Mouse (Mus musculus) liver, embryonic 14.5 days (tissue): Measurements from ENCODE around the gene Pcnx2. TPM values are rescaled to one million over a fixed set of nuclear protein-coding genes. Genes with fewer than 3 reads are reported as not detected.

ENCODE experiments used
- ATAC-seq: fragments of 200-750 bp; cut with Nextera tagmentation; 2 replicates; pipeline ENCODE4 v1.8.0; 2017; ENCODE audit warnings: moderate number of reproducible peaks, mild to moderate bottlenecking, moderate library complexity; ENCODE audit not compliant: insufficient read depth
- DNase-seq, 3 experiments: peaks; one replicate each; pipeline ENCODE4 v3.0.0-alpha.2; 2012 to 2013; ENCODE audit warnings: low read depth in 3 of 3, low spot score in 3 of 3
- H3K27ac ChIP-seq: fragments of 300-500 bp; sonication (generic); 2 replicates; pipeline ENCODE4 v1.5.1; 2014; ENCODE audit warnings: moderate library complexity, mild to moderate bottlenecking, control low read depth, inconsistent platforms
- H3K27me3 ChIP-seq: fragments of 300-500 bp; sonication (generic); 2 replicates; pipeline ENCODE4 v1.6.1; 2014; ENCODE audit warnings: mild to moderate bottlenecking, low read length, moderate library complexity; ENCODE audit not compliant: control insufficient read depth, insufficient read depth
- H3K36me3 ChIP-seq: fragments of 300-500 bp; sonication (generic); replicated peaks from 2 replicates; pipeline ENCODE4 v1.6.1; 2014; ENCODE audit warnings: low read depth; ENCODE audit not compliant: control insufficient read depth, insufficient read depth
- H3K4me1 ChIP-seq, 2 experiments: fragments of 200-500 bp in 1 of 2; fragments of 300-500 bp in 1 of 2; sonication (generic) in 1 of 2; replicated peaks; 2 replicates each; pipeline ENCODE4 v1.6.1; 2012 to 2014; ENCODE audit warnings: antibody characterized with exemption in 1 of 2, inconsistent platforms in 1 of 2, low read length in 1 of 2; ENCODE audit not compliant: control insufficient read depth in 2 of 2, insufficient read depth in 2 of 2
- H3K4me2 ChIP-seq: fragments of 300-500 bp; sonication (generic); 2 replicates; pipeline ENCODE4 v1.6.1; 2014; ENCODE audit warnings: low read depth, mild to moderate bottlenecking, control low read depth, moderate library complexity
- H3K4me3 ChIP-seq, 2 experiments: fragments of 200-500 bp in 1 of 2; fragments of 300-500 bp in 1 of 2; sonication (generic) in 1 of 2; 2 replicates each; pipeline ENCODE4 v1.5.1; 2012 to 2014; ENCODE audit warnings: low read depth in 2 of 2, low read length in 2 of 2, mild to moderate bottlenecking in 2 of 2, control low read depth in 1 of 2, inconsistent platforms in 1 of 2, moderate library complexity in 1 of 2; ENCODE audit not compliant: insufficient read depth in 1 of 2
- H3K9ac ChIP-seq: fragments of 300-500 bp; sonication (generic); replicated peaks from 2 replicates; pipeline ENCODE4 v1.6.1; 2014; ENCODE audit warnings: mild to moderate bottlenecking, control low read depth, moderate library complexity
- H3K9me3 ChIP-seq: fragments of 300-500 bp; sonication (generic); 2 replicates; pipeline ENCODE4 v1.6.1; 2016; ENCODE audit warnings: low read length, mixed read lengths; ENCODE audit not compliant: control insufficient read depth
- CTCF ChIP-seq: IDR thresholded peaks from 2 replicates; pipeline ENCODE4 v1.5.1; 2016; ENCODE audit warnings: antibody characterized with exemption, low read depth, control low read depth
- EP300 ChIP-seq: IDR thresholded peaks from 2 replicates; pipeline ENCODE4 v1.6.1; 2016; ENCODE audit warnings: antibody characterized with exemption, low read depth
- WGBS: fragments of 180-500 bp; shearing (Covaris S2); extraction: QIAGEN DNeasy Blood & Tissue Kit; methylation state at CpG from one replicate; pipeline ENCODE4 v1.1.7; 2014; ENCODE audit not compliant: insufficient replicate concordance; 5-methylcytosine and 5-hydroxymethylcytosine counted together
- polyA plus RNA-seq, 2 experiments: library from polyadenylated mRNA; depleted of rRNA in 1 of 2; stranded (reverse) in 1 of 2; unstranded in 1 of 2; fragments of >200 nt; fragmentation: Nextera tagmentation in 1 of 2; extraction: Ambion mirVana in 1 of 2; gene quantifications; 2 replicates each; pipeline versions ENCODE4 v1.2.1 to v1.2.3; 2012 to 2014

Gene Pcnx2
- polyA plus RNA-seq, 2 experiments = 0.19 TPM; not detected in 1

- ATAC-seq = peak; percentile 28; the same call in 1 of the 2 replicates
- Histone ChIP-seq H3K36me3 (no peaks in the 10 kb centered on the region), H3K4me3 (no peak overlapping the region), H3K9ac (no peak overlapping the region), H3K27ac (no peak overlapping the region), H3K9me3 (no peaks in the 10 kb centered on the region), H3K4me1 (no peaks in the 10 kb centered on the region), H3K27me3 (no peaks in the 10 kb centered on the region), H3K4me2 (no peak overlapping the region)
- no peak for TF ChIP-seq CTCF
- TF ChIP-seq EP300 = no peak
- WGBS = 59% methylated on average over 11 of the region's 11 CpGs
- no peak for DNase-seq
Measured at GRCm38 (mm10) chr8:125930276-125931046, 32.3 kb upstream of the Pcnx2 start.

- Histone ChIP-seq H3K4me1 (no peaks in the 10 kb centered on the region), H3K27ac (no peak overlapping the region), H3K9ac (no peak overlapping the region), H3K4me3 (no peak overlapping the region), H3K4me2 (no peak overlapping the region), H3K27me3 (no peaks in the 10 kb centered on the region), H3K9me3 (no peaks in the 10 kb centered on the region), H3K36me3 (no peaks in the 10 kb centered on the region)
- TF ChIP-seq CTCF (no peak), EP300 (no peak)
- no peak for ATAC-seq
- no peak for DNase-seq
- 65% methylated on average over 4 of the region's 4 CpGs for WGBS
Measured at GRCm38 (mm10) chr8:125926636-125927035, 28.5 kb upstream of the Pcnx2 start.

DNA sequence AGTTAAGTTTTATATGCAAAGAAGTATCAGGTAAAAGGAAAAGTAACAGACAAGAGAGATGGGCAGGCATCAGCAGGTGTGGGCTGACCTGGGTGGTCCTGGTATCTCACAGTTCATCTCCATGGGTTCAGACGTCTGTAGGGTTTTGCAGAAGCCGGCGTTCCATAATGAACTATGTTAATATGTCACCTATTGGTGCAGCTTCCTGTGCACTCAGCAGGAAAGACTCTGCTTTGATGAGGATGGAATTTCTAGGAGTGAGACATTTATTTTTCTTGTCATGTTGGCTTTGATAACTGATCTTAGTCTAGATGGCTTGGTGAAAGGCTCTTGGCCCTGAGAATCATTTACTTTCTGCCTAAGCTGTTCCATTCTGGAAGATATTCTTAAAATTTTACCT lies 24.2 kb upstream of the Pcnx2 start:
- TF ChIP-seq CTCF (no peak), EP300 (no peak)
- Histone ChIP-seq H3K4me3 (no peak overlapping the region), H3K9ac (no peak overlapping the region), H3K4me1 (peaks cover 0 to 2% of the 10 kb centered on the region in 2 experiments; a peak in 1 of 4 replicates), H3K9me3 (no peaks in the 10 kb centered on the region), H3K36me3 (no peaks in the 10 kb centered on the region), H3K27ac (no peak overlapping the region), H3K4me2 (no peak overlapping the region), H3K27me3 (no peaks in the 10 kb centered on the region)
- ATAC-seq (no peak), DNase-seq (no peak)
- WGBS = 62% methylated on average over 3 of the region's 3 CpGs

- Histone ChIP-seq H3K4me3 (no peak overlapping the region), H3K27ac (no peak overlapping the region), H3K4me1 (peaks cover 0 to 2% of the 10 kb centered on the region in 2 experiments; a peak in 2 of 4 replicates), H3K9me3 (no peaks in the 10 kb centered on the region), H3K4me2 (no peak overlapping the region), H3K36me3 (no peaks in the 10 kb centered on the region), H3K9ac (no peak overlapping the region), H3K27me3 (no peaks in the 10 kb centered on the region)
- ATAC-seq = no peak
- no peak for DNase-seq
- 42% methylated on average over 9 of the region's 9 CpGs for WGBS
- no peak for TF ChIP-seq CTCF
- no peak for TF ChIP-seq EP300
Measured at GRCm38 (mm10) chr8:125920761-125921160, 22.6 kb upstream of the Pcnx2 start.

DNA sequence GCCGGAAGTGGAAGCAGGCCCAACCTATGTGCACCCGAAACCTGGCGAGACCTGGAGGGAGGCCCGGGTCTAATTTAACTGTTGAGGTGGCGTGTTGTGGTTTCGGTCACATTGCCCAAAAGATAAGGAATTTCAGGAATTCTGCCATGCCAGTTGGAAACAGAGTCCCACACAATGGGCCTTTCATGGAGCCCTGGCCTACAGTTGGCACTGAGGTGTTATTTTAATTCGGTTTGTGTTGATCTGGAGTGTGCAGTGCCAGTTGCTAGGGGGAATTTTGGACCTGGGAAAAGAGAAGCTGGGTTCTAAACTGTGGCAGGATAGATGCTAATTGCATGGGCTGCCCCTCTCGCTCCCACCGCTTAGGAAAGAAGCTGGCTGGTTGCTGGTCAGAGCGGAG lies 22.2 kb upstream of the Pcnx2 start:
- TF ChIP-seq CTCF (no peak), EP300 (no peak)
- H3K36me3 ChIP-seq = no peaks in the 10 kb centered on the region
- no peak overlapping the region for H3K9ac ChIP-seq
- WGBS = 70% methylated on average over 10 of the region's 10 CpGs
- no peaks in the 10 kb centered on the region for H3K27me3 ChIP-seq
- H3K27ac ChIP-seq = no peak overlapping the region
- no peak for ATAC-seq
- no peak overlapping the region for H3K4me2 ChIP-seq
- no peak overlapping the region for H3K4me3 ChIP-seq
- peaks cover 0 to 2% of the 10 kb centered on the region in 2 experiments; a peak in 2 of 4 replicates for H3K4me1 ChIP-seq
- no peaks in the 10 kb centered on the region for H3K9me3 ChIP-seq
- DNase-seq = no peak
